Mouse (Mus musculus) activated CD4-positive, CD25-positive, alpha-beta regulatory T cell, adult 4 months (primary cell): ENCODE measurements around the gene Gm16503. TPM values are rescaled to one million over a fixed set of nuclear protein-coding genes. Genes with fewer than 3 reads are reported as not detected.
"Not testable (repeated sequence)": the region's sequence is repeated elsewhere in the genome, so short reads cannot be mapped to it uniquely, and the experiment has no call there.

Source experiments
- ATAC-seq: one replicate; pipeline ENCODE4 v1.8.0; 2017
- polyA plus RNA-seq, 2 experiments: library from polyadenylated mRNA; unstranded; fragments of 100-300 nt; shearing (Covaris generic); gene quantifications; one replicate each; pipeline ENCODE4 v1.2.1; 2017

Gm16503 gene
- under 1 TPM in 1 of 2 experiments, not detected in 1; 0.22 TPM for polyA plus RNA-seq

- ATAC-seq: not testable (repeated sequence)
These were observed at the start of gene Gm16503 for GRCm38 (mm10) chr4:147539918-147540317. Gene Gm16503 (plus strand): TSS chr4:147540218.

- not testable (repeated sequence) for ATAC-seq
These were observed 47.9 kb upstream of the Gm16503 start, which contains the start of gene Zfp982 for GRCm38 (mm10) chr4:147492117-147492516. Gene Zfp982 (plus strand): TSS chr4:147492417.

GRCm38 (mm10) chr4:147498772-147499613, 41.0 kb upstream of the Gm16503 start:
- peak; percentile 28 for ATAC-seq

- ATAC-seq: peak; percentile 25
These were observed 30.8 kb upstream of the Gm16503 start for GRCm38 (mm10) chr4:147509174-147509573.

- ATAC-seq: no peak
These were observed 21.0 kb upstream of the Gm16503 start for GRCm38 (mm10) chr4:147518981-147519380.

GRCm38 (mm10) chr4:147520100-147520499, 19.9 kb upstream of the Gm16503 start:
- no peak for ATAC-seq

GRCm38 (mm10) chr4:147525125-147525524, 14.9 kb upstream of the Gm16503 start:
- no peak for ATAC-seq

- ATAC-seq: no peak
These were observed 9.7 kb upstream of the Gm16503 start for GRCm38 (mm10) chr4:147530366-147530765.

GRCm38 (mm10) chr4:147535916-147536315, 4.1 kb upstream of the Gm16503 start:
- ATAC-seq: not testable (repeated sequence)

- ATAC-seq: no peak
These were observed 2.3 kb upstream of the Gm16503 start for GRCm38 (mm10) chr4:147537702-147538101.

GRCm38 (mm10) chr4:147541105-147541504, 1.1 kb downstream of the Gm16503 start:
- no peak for ATAC-seq

- not testable (repeated sequence) for ATAC-seq
These were observed 13.1 kb downstream of the Gm16503 start, which contains the start of gene Zfp985 for GRCm38 (mm10) chr4:147553071-147553470. Gene Zfp985 (plus strand): TSS chr4:147553277.

- ATAC-seq: not testable (repeated sequence)
These were observed 14.3 kb downstream of the Gm16503 start for GRCm38 (mm10) chr4:147554361-147554760.

GRCm38 (mm10) chr4:147556921-147557320, 16.9 kb downstream of the Gm16503 start:
- not testable (repeated sequence) for ATAC-seq

GRCm38 (mm10) chr4:147558011-147558410, 18.0 kb downstream of the Gm16503 start:
- not testable (repeated sequence) for ATAC-seq

- ATAC-seq: not testable (repeated sequence)
These were observed 19.1 kb downstream of the Gm16503 start for GRCm38 (mm10) chr4:147559096-147559495.

- ATAC-seq: no peak
These were observed 25.6 kb downstream of the Gm16503 start for GRCm38 (mm10) chr4:147565426-147566220.

- not testable (repeated sequence) for ATAC-seq
These were observed 31.1 kb downstream of the Gm16503 start for GRCm38 (mm10) chr4:147571156-147571555.

- ATAC-seq: not testable (repeated sequence)
These were observed 39.4 kb downstream of the Gm16503 start for GRCm38 (mm10) chr4:147579371-147579770.

- ATAC-seq: peak; percentile 46
These were observed 46.8 kb downstream of the Gm16503 start for GRCm38 (mm10) chr4:147586511-147587473.
